Mouse (Mus musculus): ENCODE results near the gene Ms4a14. TPM values are rescaled to one million over a fixed set of nuclear protein-coding genes. Genes with fewer than 3 reads are reported as not detected.

The Ms4a14 gene
- total and polyA plus RNA-seq, 3 experiments: not detected

GRCm38 (mm10) chr19:11349698-11350481, 35.6 kb upstream of the Ms4a14 start:
- Histone ChIP-seq H3K36me3 (ENCODE audit: control insufficient read depth in 1 of 2, insufficient read depth in 2 of 2, low read length in 2 of 2) (no peaks in the 10 kb centered on the region), H3K9me3 (replicated peaks; ENCODE audit: insufficient read depth, low read length) (no peaks in the 10 kb centered on the region), H3K4me1 (ENCODE audit: control insufficient read depth in 1 of 2, insufficient read depth in 2 of 2, low read length in 2 of 2) (no peaks in the 10 kb centered on the region), H3K27me3 (ENCODE audit: control insufficient read depth in 1 of 2, insufficient read depth in 2 of 2, low read length in 2 of 2) (peaks cover 0 to 3% of the 10 kb centered on the region in 2 experiments; a peak in 1 of 4 replicates), H3K4me3 (ENCODE audit: control insufficient read depth in 1 of 2, insufficient read depth in 1 of 2, low read depth in 2 of 2, low read length in 2 of 2) (no peak overlapping the region), H3K79me2 (ENCODE audit: control insufficient read depth, insufficient read depth, low read length, poor library complexity) (no peaks in the 10 kb centered on the region), H3K27ac (ENCODE audit: control insufficient read depth, low read depth, low read length) (no peak overlapping the region), H3K9ac (ENCODE audit: control insufficient read depth, low read depth, low read length, poor library complexity, severe bottlenecking) (no peak overlapping the region)
- no peak for DNase-seq (ENCODE audit: low read depth, low spot score)
- TF ChIP-seq MYC (IDR thresholded peaks at IDR 0.05; ENCODE audit: low read depth, low read length) (no peak), MXI1 (IDR thresholded peaks at IDR 0.05; ENCODE audit: low read depth, low read length) (no peak), MAFK (IDR thresholded peaks at IDR 0.05; ENCODE audit: borderline replicate concordance, low read depth, low read length) (no peak), CTCF (IDR thresholded peaks at IDR 0.05 in 2 of 3, conservative IDR thresholded peaks at IDR 0.05 in 1 of 3; ENCODE audit: control insufficient read depth in 1 of 3, insufficient read depth in 1 of 3, low read depth in 2 of 3, low read length in 3 of 3, poor library complexity in 1 of 3, severe bottlenecking in 1 of 3) (no peak), ZMIZ1 (IDR thresholded peaks at IDR 0.05; ENCODE audit: low read depth, low read length) (no peak)

GRCm38 (mm10) chr19:11343992-11344391, 29.7 kb upstream of the Ms4a14 start:
- DNase-seq (ENCODE audit: low read depth, low spot score): no peak
- H3K9me3 ChIP-seq (replicated peaks; ENCODE audit: insufficient read depth, low read length): no peaks in the 10 kb centered on the region
- H3K27ac ChIP-seq (ENCODE audit: control insufficient read depth, low read depth, low read length): no peak overlapping the region
- no peaks in the 10 kb centered on the region for H3K4me1 ChIP-seq (ENCODE audit: control insufficient read depth in 1 of 2, insufficient read depth in 2 of 2, low read length in 2 of 2)
- no peak overlapping the region for H3K4me3 ChIP-seq (ENCODE audit: control insufficient read depth in 1 of 2, insufficient read depth in 1 of 2, low read depth in 2 of 2, low read length in 2 of 2)
- no peaks in the 10 kb centered on the region for H3K36me3 ChIP-seq (ENCODE audit: control insufficient read depth in 1 of 2, insufficient read depth in 2 of 2, low read length in 2 of 2)
- no peak overlapping the region for H3K9ac ChIP-seq (ENCODE audit: control insufficient read depth, low read depth, low read length, poor library complexity, severe bottlenecking)
- peaks cover 0 to 3% of the 10 kb centered on the region in 2 experiments; a peak in 1 of 4 replicates for H3K27me3 ChIP-seq (ENCODE audit: control insufficient read depth in 1 of 2, insufficient read depth in 2 of 2, low read length in 2 of 2)
- H3K79me2 ChIP-seq (ENCODE audit: control insufficient read depth, insufficient read depth, low read length, poor library complexity): no peaks in the 10 kb centered on the region
- TF ChIP-seq MAFK (IDR thresholded peaks at IDR 0.05; ENCODE audit: borderline replicate concordance, low read depth, low read length) (no peak), POLR2AphosphoS2 (IDR thresholded peaks at IDR 0.05; ENCODE audit: low read length) (no peak), POLR2AphosphoS5 (IDR thresholded peaks at IDR 0.05; ENCODE audit: borderline replicate concordance, low read depth, low read length) (no peak), ZC3H11A (IDR thresholded peaks at IDR 0.05; ENCODE audit: low read depth, low read length) (no peak), MXI1 (IDR thresholded peaks at IDR 0.05; ENCODE audit: low read depth, low read length) (no peak), TBP (IDR thresholded peaks at IDR 0.05; ENCODE audit: low read depth, low read length) (no peak), JUND (IDR thresholded peaks at IDR 0.05; ENCODE audit: low read depth, low read length) (no peak), EP300 (IDR thresholded peaks at IDR 0.05; ENCODE audit: low read depth in 1 of 2, low read length in 2 of 2) (no peak), HCFC1 (IDR thresholded peaks at IDR 0.05; ENCODE audit: low read depth, low read length) (no peak), ELF1 (IDR thresholded peaks at IDR 0.05; ENCODE audit: low read depth, low read length) (no peak), TAL1 (IDR thresholded peaks at IDR 0.05; ENCODE audit: low read length) (no peak), KAT2A (conservative IDR thresholded peaks at IDR 0.05; ENCODE audit: low read depth, low read length) (no peak), GABPA (IDR thresholded peaks at IDR 0.05; ENCODE audit: low read depth, low read length) (no peak), NRF1 (IDR thresholded peaks at IDR 0.05; ENCODE audit: insufficient read depth, low read depth, low read length, poor library complexity, severe bottlenecking) (no peak), GATA1 (IDR thresholded peaks at IDR 0.05; ENCODE audit: low read depth, low read length) (no peak), CHD2 (IDR thresholded peaks at IDR 0.05; ENCODE audit: low read length) (no peak), SMC3 (IDR thresholded peaks at IDR 0.05; ENCODE audit: low read depth, low read length) (no peak), MYB (IDR thresholded peaks at IDR 0.05; ENCODE audit: low read depth, low read length) (no peak)
